ENCODE assay signal across 9 mouse cellular contexts in the genomic region with DNA sequence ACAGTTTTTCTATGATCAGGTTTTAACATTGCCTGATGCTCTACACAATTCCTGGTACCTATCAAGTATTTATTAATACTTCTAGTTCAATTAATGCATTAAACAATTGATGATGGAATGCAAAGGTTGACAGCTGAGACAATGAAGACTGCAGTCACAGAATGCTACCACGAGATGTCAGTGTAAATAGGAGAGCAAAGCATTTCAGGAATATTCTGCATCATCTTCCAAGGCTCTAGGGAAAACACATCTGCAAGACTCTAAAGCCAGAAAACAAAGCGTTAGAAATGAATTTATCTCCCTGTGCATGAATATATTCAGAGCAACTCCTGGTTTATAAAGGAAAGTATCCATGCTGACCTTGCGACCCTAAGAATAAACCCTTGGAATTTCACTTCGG.
A peak's percentile ranks its signal among the peaks of the same experiment; 100 is the strongest.
DNase-seq lines count a peak whose midpoint lies in the region; ATAC-seq and TF ChIP-seq lines count a peak whose summit lies in the region.
"Had no signal": no experiment of that assay in that cellular context is flagged by ENCODE, and none has a peak within 500 bp of the region (broad histone marks: within the 10 kb centered on the region; RNA-seq: fewer than 3 reads in every experiment).

No protein-coding gene starts in this region.

- H3K27me3 ChIP-seq in midbrain, embryonic 14.5 days (ENCODE audit: control insufficient read depth, insufficient read depth, low read length) = no peaks in the 10 kb centered on the region
- no peaks in the 10 kb centered on the region for H3K27me3 ChIP-seq in midbrain, embryonic 13.5 days
- no peaks in the 10 kb centered on the region for H3K27me3 ChIP-seq in stomach, postnatal 0 days (ENCODE audit: control insufficient read depth, insufficient read depth, low read length)
- H3K27me3 ChIP-seq in neural tube, embryonic 15.5 days (replicated peaks) = no peaks in the 10 kb centered on the region
- H3K27me3 ChIP-seq: neural tube, embryonic 12.5 days had no signal

- H3K4me3 ChIP-seq in gastrocnemius, adult 2 months = peak overlapping the region; percentile 60
- no peak overlapping the region for H3K4me3 ChIP-seq in midbrain, embryonic 14.5 days (replicated peaks; ENCODE audit: low read depth, low read length)
- no peak overlapping the region for H3K4me3 ChIP-seq in midbrain, embryonic 13.5 days (replicated peaks)
- no peak overlapping the region for H3K4me3 ChIP-seq in stomach, postnatal 0 days (ENCODE audit: low read depth, low read length)
- H3K4me3 ChIP-seq in neural tube, embryonic 15.5 days (replicated peaks) = no peak overlapping the region
- H3K4me3 ChIP-seq: neural tube, embryonic 12.5 days had no signal

- no peak for TF ChIP-seq EP300 in stomach, postnatal 0 days (optimal IDR thresholded peaks at IDR 0.05)

- H3K27ac ChIP-seq in gastrocnemius, adult 2 months = peak overlapping the region; percentile 68
- no peak overlapping the region for H3K27ac ChIP-seq in midbrain, embryonic 14.5 days (replicated peaks; ENCODE audit: low read depth, low read length)
- no peak overlapping the region for H3K27ac ChIP-seq in midbrain, embryonic 13.5 days
- no peak overlapping the region for H3K27ac ChIP-seq in stomach, postnatal 0 days (replicated peaks)
- no peak overlapping the region for H3K27ac ChIP-seq in neural tube, embryonic 15.5 days (replicated peaks)
- H3K27ac ChIP-seq: neural tube, embryonic 12.5 days had no signal

- intact Hi-C loops in gastrocnemius, adult 2 months (cut with DNase I) = loop anchor here (2.0 to 5.0 kb wide), 3 partner anchors 69 to 209 kb away; no protein-coding TSS in a partner anchor

- no peak for DNase-seq in gastrocnemius, adult 2 months
- DNase-seq in gastrocnemius, adult 8-10 months (ENCODE audit: low spot score in 2 of 2) = no peak
- peak; percentile 74 for DNase-seq in midbrain, embryonic 14.5 days
- DNase-seq in induced T-regulatory cell, adult 2 months (ENCODE audit: low read depth) = peak; percentile 5
- DNase-seq in stomach, postnatal 0 days (ENCODE audit: low spot score) = no peak
- DNase-seq in urinary bladder, postnatal 25 days (ENCODE audit: low spot score) = no peak

- H3K4me1 ChIP-seq in midbrain, embryonic 14.5 days (ENCODE audit: control insufficient read depth, insufficient read depth, low read length) = peaks cover 11% of the 10 kb centered on the region
- H3K4me1 ChIP-seq in midbrain, embryonic 13.5 days (replicated peaks) = peaks cover 17% of the 10 kb centered on the region
- no peaks in the 10 kb centered on the region for H3K4me1 ChIP-seq in stomach, postnatal 0 days (replicated peaks; ENCODE audit: control insufficient read depth, insufficient read depth)
- peaks cover 9% of the 10 kb centered on the region; the same call in 1 of the 2 replicates for H3K4me1 ChIP-seq in neural tube, embryonic 15.5 days

- H3K9me3 ChIP-seq in midbrain, embryonic 14.5 days (ENCODE audit: control insufficient read depth, low read length) = no peaks in the 10 kb centered on the region
- H3K9me3 ChIP-seq in midbrain, embryonic 13.5 days = no peaks in the 10 kb centered on the region
- no peaks in the 10 kb centered on the region for H3K9me3 ChIP-seq in stomach, postnatal 0 days (ENCODE audit: control insufficient read depth, low read length)
- H3K9me3 ChIP-seq in neural tube, embryonic 15.5 days (replicated peaks) = no peaks in the 10 kb centered on the region
- H3K9me3 ChIP-seq: neural tube, embryonic 12.5 days had no signal

- 57% methylated on average over 4 of the region's 4 CpGs for WGBS in midbrain, embryonic 14.5 days
- 61% methylated on average over 4 of the region's 4 CpGs for WGBS in midbrain, embryonic 13.5 days
- 45% methylated on average over 4 of the region's 4 CpGs for WGBS in stomach, postnatal 0 days
- 63% methylated on average over 4 of the region's 4 CpGs for WGBS in neural tube, embryonic 15.5 days

- no peak overlapping the region for H3K4me2 ChIP-seq in midbrain, embryonic 14.5 days (ENCODE audit: low read length)
- H3K4me2 ChIP-seq in midbrain, embryonic 13.5 days (replicated peaks) = no peak overlapping the region
- no peak overlapping the region for H3K4me2 ChIP-seq in stomach, postnatal 0 days (replicated peaks; ENCODE audit: low read depth)
- H3K4me2 ChIP-seq in neural tube, embryonic 15.5 days = no peak overlapping the region
- H3K4me2 ChIP-seq: neural tube, embryonic 12.5 days had no signal

- TF ChIP-seq CTCF in gastrocnemius, adult 2 months (IDR thresholded peaks at IDR 0.05) = peak; percentile 91
- peak; percentile 80 for TF ChIP-seq CTCF in stomach, postnatal 0 days (IDR thresholded peaks at IDR 0.05; ENCODE audit: low read depth)

- H3K9ac ChIP-seq in midbrain, embryonic 14.5 days (replicated peaks; ENCODE audit: low read length) = no peak overlapping the region
- H3K9ac ChIP-seq in midbrain, embryonic 13.5 days (replicated peaks) = no peak overlapping the region
- H3K9ac ChIP-seq in stomach, postnatal 0 days (ENCODE audit: low read length) = no peak overlapping the region
- no peak overlapping the region for H3K9ac ChIP-seq in neural tube, embryonic 15.5 days (replicated peaks)
- H3K9ac ChIP-seq: neural tube, embryonic 12.5 days had no signal

- H3K36me3 ChIP-seq in midbrain, embryonic 14.5 days (ENCODE audit: control insufficient read depth, insufficient read depth, low read length) = no peaks in the 10 kb centered on the region
- H3K36me3 ChIP-seq in midbrain, embryonic 13.5 days = no peaks in the 10 kb centered on the region
- H3K36me3 ChIP-seq in stomach, postnatal 0 days (ENCODE audit: control insufficient read depth, insufficient read depth, low read length) = no peaks in the 10 kb centered on the region
- H3K36me3 ChIP-seq in neural tube, embryonic 15.5 days = no peaks in the 10 kb centered on the region
- H3K36me3 ChIP-seq: neural tube, embryonic 12.5 days had no signal

- no peak for ATAC-seq in midbrain, embryonic 14.5 days (ENCODE audit: low FRiP score, low TSS enrichment)
- no peak for ATAC-seq in midbrain, embryonic 13.5 days
- ATAC-seq in stomach, postnatal 0 days (ENCODE audit: low FRiP score, low TSS enrichment) = no peak
- no peak for ATAC-seq in neural tube, embryonic 15.5 days (ENCODE audit: low FRiP score)

Comparison
In these comparisons a context has a peak if more than half of its experiments do, and no peak if none do; other contexts are left out.
1. DNase-seq: peak in midbrain, embryonic 14.5 days (single experiment) and induced T-regulatory cell, adult 2 months (single experiment); none in gastrocnemius, adult 2 months (single experiment), gastrocnemius, adult 8-10 months (0 of 2), stomach, postnatal 0 days (single experiment) and urinary bladder, postnatal 25 days (single experiment).